Mouse (Mus musculus) intestine, embryonic 14.5 days (tissue): Measurements from ENCODE around the gene Ahcyl1. TPM values are rescaled to one million over a fixed set of nuclear protein-coding genes. Genes with fewer than 3 reads are reported as not detected.
"Not testable (repeated sequence)": the region's sequence is repeated elsewhere in the genome, so short reads cannot be mapped to it uniquely, and the experiment has no call there.

Experiments
- ATAC-seq: fragments of 200-750 bp; cut with Nextera tagmentation; replicated peaks from 2 replicates; pipeline ENCODE4 v1.8.0; 2017; ENCODE audit warnings: low read depth, moderate number of reproducible peaks, moderate TSS enrichment, moderate library complexity; ENCODE audit not compliant: low FRiP score, low TSS enrichment
- DNase-seq: peaks from one replicate; pipeline ENCODE4 v3.0.0-alpha.2; 2018; ENCODE audit warnings: low spot score
- H3K27ac ChIP-seq: fragments of 300-500 bp; sonication (generic); 2 replicates; pipeline ENCODE4 v1.5.1; 2014; ENCODE audit warnings: low read depth, mild to moderate bottlenecking, control low read depth
- H3K27me3 ChIP-seq: fragments of 300-500 bp; sonication (generic); replicated peaks from 2 replicates; pipeline ENCODE4 v1.6.1; 2014; ENCODE audit warnings: low read length, control low read depth; ENCODE audit not compliant: control insufficient read depth, insufficient read depth
- H3K36me3 ChIP-seq: fragments of 300-500 bp; sonication (generic); 2 replicates; pipeline ENCODE4 v1.6.1; 2014; ENCODE audit warnings: low read length, control low read depth; ENCODE audit not compliant: control insufficient read depth, insufficient read depth
- H3K4me1 ChIP-seq: fragments of 300-500 bp; sonication (generic); replicated peaks from 2 replicates; pipeline ENCODE4 v1.6.1; 2014; ENCODE audit warnings: low read length, control low read depth, mixed read lengths; ENCODE audit not compliant: control insufficient read depth, insufficient read depth
- H3K4me2 ChIP-seq: fragments of 300-500 bp; sonication (generic); 2 replicates; pipeline ENCODE4 v1.6.1; 2014; ENCODE audit warnings: low read length
- H3K4me3 ChIP-seq: fragments of 300-500 bp; sonication (generic); 2 replicates; pipeline ENCODE4 v1.5.1; 2014; ENCODE audit warnings: low read depth, low read length, control low read depth, mixed read lengths
- H3K9ac ChIP-seq: fragments of 300-500 bp; sonication (generic); 2 replicates; pipeline ENCODE4 v1.6.1; 2014; ENCODE audit warnings: mild to moderate bottlenecking, low read length
- H3K9me3 ChIP-seq: fragments of 300-500 bp; sonication (generic); 2 replicates; pipeline ENCODE4 v1.6.1; 2016; ENCODE audit warnings: low read length, control low read depth; ENCODE audit not compliant: control insufficient read depth
- WGBS: fragments of 180-500 bp; shearing (Covaris S2); extraction: QIAGEN DNeasy Blood & Tissue Kit; methylation state at CpG from one replicate; pipeline ENCODE4 v1.1.7; 2014; 5-methylcytosine and 5-hydroxymethylcytosine counted together
- polyA plus RNA-seq: library from polyadenylated mRNA; unstranded; fragments of >200 nt; fragmentation: Nextera tagmentation; extraction: Ambion mirVana; gene quantifications from 2 replicates; pipeline ENCODE4 v1.2.1, GENCODE M21; 2014

The Ahcyl1 gene
- polyA plus RNA-seq, 1 experiment from 2014 or later, result 104 TPM

DNA sequence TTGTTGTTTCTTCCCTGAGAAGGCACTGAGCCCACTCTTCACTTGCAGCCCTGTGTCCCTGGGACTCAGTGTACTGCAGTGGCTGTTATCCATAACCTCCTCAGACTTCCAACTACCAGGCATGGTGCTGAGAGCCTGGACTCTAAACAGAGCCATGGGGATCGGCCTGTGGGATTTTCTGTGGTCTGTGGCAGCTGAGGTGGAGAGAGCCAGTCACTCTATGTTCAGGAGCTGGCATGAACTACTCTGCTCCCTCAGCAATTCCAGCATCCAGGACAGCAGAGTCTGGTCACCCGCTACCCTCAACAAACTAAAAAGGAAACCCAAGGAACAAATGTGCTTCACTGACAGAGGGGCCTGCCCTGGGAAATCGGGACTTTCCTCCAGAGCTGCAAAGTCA is 43.1 kb upstream of the Ahcyl1 start:
- WGBS, result 72% methylated on average over 3 of the region's 3 CpGs
- no peak overlapping the region for H3K4me2 ChIP-seq
- no peak overlapping the region for H3K4me3 ChIP-seq

DNA sequence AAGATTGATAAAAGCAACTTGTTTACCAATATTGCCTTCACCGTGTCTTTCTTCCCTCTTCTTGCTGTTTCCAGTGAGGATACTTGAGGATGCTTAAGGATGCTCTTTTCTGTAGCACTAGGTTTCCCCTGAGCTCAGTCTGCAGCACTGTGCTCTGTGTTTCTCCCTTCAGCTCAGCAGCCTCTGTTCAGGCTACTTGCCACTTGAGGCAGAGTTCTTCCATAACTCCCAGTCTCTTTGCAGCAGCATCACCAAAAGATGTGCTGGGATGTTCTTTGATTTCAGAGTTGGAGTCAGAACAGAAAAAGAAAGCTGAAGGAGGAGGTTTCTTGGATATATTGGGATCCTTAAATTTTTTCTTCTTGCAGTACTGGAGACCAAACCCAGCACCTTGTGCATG is 42.3 kb upstream of the Ahcyl1 start:
- ATAC-seq, result no peak
- WGBS, result 84% methylated on average over 1 of the region's 1 CpGs
- Histone ChIP-seq H3K27ac (no peak overlapping the region), H3K4me3 (no peak overlapping the region), H3K36me3 (peaks cover 14% of the 10 kb centered on the region), H3K4me1 (peaks cover 28% of the 10 kb centered on the region), H3K9me3 (no peaks in the 10 kb centered on the region), H3K9ac (no peak overlapping the region), H3K27me3 (no peaks in the 10 kb centered on the region), H3K4me2 (no peak overlapping the region)
- DNase-seq, result no peak

More for the DNA sequence above, 43.1 kb upstream of the Ahcyl1 start:
- peak overlapping the region; percentile 68; the same call in 1 of the 2 replicates for H3K27ac ChIP-seq
- peaks cover 28% of the 10 kb centered on the region for H3K4me1 ChIP-seq
- H3K27me3 ChIP-seq, result no peaks in the 10 kb centered on the region
- ATAC-seq, result no peak
- no peaks in the 10 kb centered on the region for H3K9me3 ChIP-seq
- peaks cover 22% of the 10 kb centered on the region for H3K36me3 ChIP-seq
- DNase-seq, result no peak
- H3K9ac ChIP-seq, result no peak overlapping the region

DNA sequence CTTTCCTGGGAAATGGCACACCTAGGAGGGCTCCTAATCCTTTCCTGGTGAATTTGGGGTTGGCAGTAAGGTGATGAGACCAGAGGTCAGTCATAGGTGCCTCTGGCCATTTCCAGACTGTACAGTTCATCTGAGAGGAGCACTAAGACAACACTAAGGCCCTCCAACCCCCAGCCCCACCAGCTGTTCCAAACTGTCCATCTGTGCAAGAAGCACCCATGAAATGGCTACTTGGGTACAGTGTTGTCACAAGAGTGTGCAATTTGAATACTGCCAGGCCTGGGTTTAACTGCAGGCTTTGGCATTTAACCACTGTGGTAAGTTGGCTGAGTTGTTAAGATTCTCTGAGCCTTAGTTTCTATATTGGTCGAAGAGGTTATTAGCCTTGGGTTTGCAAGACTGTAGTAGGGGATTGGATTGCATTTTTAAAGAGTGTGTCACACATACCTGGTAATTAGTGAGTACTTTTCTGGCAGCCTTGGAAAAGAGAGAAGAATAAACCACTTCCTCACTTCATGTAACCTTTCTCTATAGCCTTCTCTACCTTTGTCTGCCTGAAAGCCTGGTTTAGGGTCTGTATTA is 41.3 kb upstream of the Ahcyl1 start:
- Histone ChIP-seq H3K4me2 (no peak overlapping the region), H3K9me3 (no peaks in the 10 kb centered on the region), H3K36me3 (peaks cover 11% of the 10 kb centered on the region), H3K27ac (no peak overlapping the region), H3K4me3 (no peak overlapping the region), H3K27me3 (no peaks in the 10 kb centered on the region), H3K4me1 (peaks cover 28% of the 10 kb centered on the region), H3K9ac (no peak overlapping the region)
- WGBS, result 87% methylated on average over 1 of the region's 1 CpGs
- ATAC-seq, result no peak
- DNase-seq, result no peak

- not testable (repeated sequence) for H3K27ac ChIP-seq, H3K9me3 ChIP-seq, H3K4me3 ChIP-seq, H3K27me3 ChIP-seq, H3K9ac ChIP-seq, H3K4me2 ChIP-seq, H3K36me3 ChIP-seq, ATAC-seq, DNase-seq
- 97% methylated on average over 13 of the region's 13 CpGs for WGBS
- peaks cover 13% of the 10 kb centered on the region for H3K4me1 ChIP-seq
Measured at GRCm38 (mm10) chr3:107735620-107736019, 39.3 kb upstream of the Ahcyl1 start.

DNA sequence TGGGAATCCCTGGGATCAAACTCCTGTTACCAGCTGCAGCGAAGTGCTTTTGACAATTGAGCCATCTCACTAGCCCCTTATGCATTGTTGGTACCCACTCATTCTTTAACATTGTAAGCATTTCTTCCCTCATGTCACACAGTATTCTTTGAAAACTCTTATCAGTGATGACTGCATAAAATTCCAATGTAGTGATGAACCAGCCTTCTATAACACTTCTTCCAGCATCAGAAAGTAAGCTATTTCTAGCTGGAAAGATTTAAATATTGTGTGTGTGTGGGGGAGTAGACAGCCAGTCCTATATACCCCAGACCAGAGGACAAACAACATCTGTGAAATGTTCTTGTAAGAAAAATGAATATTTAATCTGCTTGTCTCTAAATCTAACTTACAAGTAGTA is 37.0 kb upstream of the Ahcyl1 start:
- Histone ChIP-seq H3K36me3 (no peaks in the 10 kb centered on the region), H3K4me3 (no peak overlapping the region), H3K4me1 (no peaks in the 10 kb centered on the region), H3K27me3 (no peaks in the 10 kb centered on the region), H3K9me3 (no peaks in the 10 kb centered on the region), H3K27ac (no peak overlapping the region), H3K9ac (no peak overlapping the region), H3K4me2 (no peak overlapping the region)
- no peak for ATAC-seq
- 65% methylated on average over 1 of the region's 1 CpGs for WGBS
- no peak for DNase-seq

GRCm38 (mm10) chr3:107730236-107730635 is 33.9 kb upstream of the Ahcyl1 start:
- ATAC-seq, result no peak

DNA sequence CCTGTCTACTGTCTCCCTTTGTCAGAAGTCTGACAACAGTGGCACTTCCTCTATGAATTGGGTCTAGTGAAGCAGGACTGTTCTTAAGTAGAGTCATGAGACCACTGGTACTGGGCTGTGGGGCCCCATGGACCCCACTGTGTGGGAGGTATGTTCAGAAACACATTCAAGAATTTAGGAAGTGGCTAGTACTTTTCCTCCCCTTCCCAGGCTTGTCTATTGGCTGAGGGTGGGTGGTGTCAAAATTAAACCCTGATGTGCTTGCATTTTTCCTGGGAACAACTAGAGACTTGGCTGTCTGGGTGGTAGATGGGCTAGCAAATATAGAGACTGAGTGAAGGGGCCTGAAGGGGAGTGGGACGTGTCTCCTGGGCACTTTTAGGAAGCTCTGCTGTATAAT is 32.1 kb upstream of the Ahcyl1 start:
- Histone ChIP-seq H3K27ac (no peak overlapping the region), H3K9ac (no peak overlapping the region), H3K27me3 (no peaks in the 10 kb centered on the region), H3K4me1 (no peaks in the 10 kb centered on the region), H3K36me3 (no peaks in the 10 kb centered on the region), H3K9me3 (no peaks in the 10 kb centered on the region), H3K4me3 (no peak overlapping the region), H3K4me2 (no peak overlapping the region)
- 44% methylated on average over 1 of the region's 1 CpGs for WGBS
- DNase-seq (no peak), ATAC-seq (no peak)

More at GRCm38 (mm10) chr3:107730236-107730635, 33.9 kb upstream of the Ahcyl1 start:
- H3K27ac ChIP-seq, result no peak overlapping the region
- DNase-seq, result no peak
- no peaks in the 10 kb centered on the region for H3K27me3 ChIP-seq
- H3K36me3 ChIP-seq, result no peaks in the 10 kb centered on the region
- H3K9me3 ChIP-seq, result no peaks in the 10 kb centered on the region
- H3K4me1 ChIP-seq, result no peaks in the 10 kb centered on the region
- no peak overlapping the region for H3K9ac ChIP-seq
- 79% methylated on average over 2 of the region's 2 CpGs for WGBS
- H3K4me3 ChIP-seq, result no peak overlapping the region
- H3K4me2 ChIP-seq, result no peak overlapping the region

- WGBS, result 37% methylated on average over 1 of the region's 1 CpGs
- no peaks in the 10 kb centered on the region for H3K9me3 ChIP-seq
- H3K36me3 ChIP-seq, result no peaks in the 10 kb centered on the region
- ATAC-seq (no peak), DNase-seq (no peak)
- H3K27me3 ChIP-seq, result no peaks in the 10 kb centered on the region
- H3K27ac ChIP-seq, result no peak overlapping the region
- peaks cover 14% of the 10 kb centered on the region for H3K4me1 ChIP-seq
- no peak overlapping the region for H3K9ac ChIP-seq
- H3K4me3 ChIP-seq, result no peak overlapping the region
- no peak overlapping the region for H3K4me2 ChIP-seq
Measured at GRCm38 (mm10) chr3:107715971-107716370, 19.6 kb upstream of the Ahcyl1 start.

- ATAC-seq (no peak), DNase-seq (no peak)
- Histone ChIP-seq H3K4me3 (no peak overlapping the region), H3K27ac (peak overlapping the region; percentile 1; the same call in 1 of the 2 replicates), H3K4me1 (peaks cover 14% of the 10 kb centered on the region), H3K4me2 (no peak overlapping the region), H3K9ac (no peak overlapping the region), H3K36me3 (no peaks in the 10 kb centered on the region), H3K9me3 (no peaks in the 10 kb centered on the region), H3K27me3 (no peaks in the 10 kb centered on the region)
- WGBS, result 24% methylated on average over 5 of the region's 5 CpGs
Measured at GRCm38 (mm10) chr3:107714276-107714933, 18.0 kb upstream of the Ahcyl1 start.
